Mouse (Mus musculus): ENCODE results near the gene Casc1.

Gene Casc1

GRCm38 (mm10) chr6:145202432-145203125 is 8.2 kb downstream of the Casc1 start:
- DNase-seq (ENCODE audit: low read depth): no peak

GRCm38 (mm10) chr6:145197949-145198686 is 12.7 kb downstream of the Casc1 start:
- no peak for DNase-seq (ENCODE audit: low read depth)

GRCm38 (mm10) chr6:145193446-145193845 is 17.4 kb downstream of the Casc1 start:
- peak; percentile 79 for DNase-seq (ENCODE audit: low read depth)

GRCm38 (mm10) chr6:145193038-145193437 is 17.8 kb downstream of the Casc1 start:
- no peak for DNase-seq (ENCODE audit: low read depth)

GRCm38 (mm10) chr6:145187093-145188088 is 23.4 kb downstream of the Casc1 start:
- peak; percentile 86 for DNase-seq (ENCODE audit: low read depth)

GRCm38 (mm10) chr6:145186096-145186495 is 24.7 kb downstream of the Casc1 start:
- DNase-seq (ENCODE audit: low read depth): no peak

GRCm38 (mm10) chr6:145182044-145182443 is 28.8 kb downstream of the Casc1 start:
- DNase-seq (ENCODE audit: low read depth): no peak

GRCm38 (mm10) chr6:145179665-145180064 is 31.1 kb downstream of the Casc1 start:
- peak; percentile 76 for DNase-seq (ENCODE audit: low read depth)

- no peak for DNase-seq (ENCODE audit: low read depth)
Observed at GRCm38 (mm10) chr6:145176474-145176873, 34.3 kb downstream of the Casc1 start.

GRCm38 (mm10) chr6:145175571-145175981 is 35.2 kb downstream of the Casc1 start:
- DNase-seq (ENCODE audit: low read depth): no peak

- DNase-seq (ENCODE audit: low read depth): no peak
Observed at GRCm38 (mm10) chr6:145173781-145174191, 37.0 kb downstream of the Casc1 start.

GRCm38 (mm10) chr6:145171892-145172606 is 38.8 kb downstream of the Casc1 start:
- DNase-seq (ENCODE audit: low read depth): no peak

- DNase-seq (ENCODE audit: low read depth): no peak
Observed at GRCm38 (mm10) chr6:145160581-145160980, 50.2 kb downstream of the Casc1 start.

GRCm38 (mm10) chr6:145158619-145159018 is 52.2 kb downstream of the Casc1 start:
- peak; percentile 52 for DNase-seq (ENCODE audit: low read depth)

GRCm38 (mm10) chr6:145149054-145149453 is 61.8 kb downstream of the Casc1 start:
- DNase-seq (ENCODE audit: low read depth): no peak

GRCm38 (mm10) chr6:145147716-145148115 is 63.1 kb downstream of the Casc1 start:
- no peak for DNase-seq (ENCODE audit: low read depth)

GRCm38 (mm10) chr6:145145173-145145572 is 65.6 kb downstream of the Casc1 start:
- DNase-seq (ENCODE audit: low read depth): no peak

GRCm38 (mm10) chr6:145141827-145142226 is 69.0 kb downstream of the Casc1 start:
- DNase-seq (ENCODE audit: low read depth): peak; percentile 56

- DNase-seq (ENCODE audit: low read depth): no peak
Observed at GRCm38 (mm10) chr6:145140706-145141105, 70.1 kb downstream of the Casc1 start.

GRCm38 (mm10) chr6:145139776-145140475 is 70.9 kb downstream of the Casc1 start:
- peak; percentile 43 for DNase-seq (ENCODE audit: low read depth)

GRCm38 (mm10) chr6:145139236-145139635 is 71.6 kb downstream of the Casc1 start:
- no peak for DNase-seq (ENCODE audit: low read depth)

Measured in induced T-regulatory cell, adult 2 months (primary cell).